Mouse (Mus musculus) right cerebral cortex, postnatal 25 days (tissue): Measurements from ENCODE around the gene Hoxa3.

Experiments
- DNase-seq: peaks from one replicate; pipeline ENCODE4 v3.0.0; 2022

Gene Hoxa3

GRCm38 (mm10) chr6:52231885-52232567, 18.9 kb upstream of the Hoxa3 start:
- no peak for DNase-seq

GRCm38 (mm10) chr6:52230516-52231165, 17.5 kb upstream of the Hoxa3 start, which contains the start of gene Hoxa9:
Gene Hoxa9 (minus strand): TSS chr6:52231089.
- no peak for DNase-seq

- no peak for DNase-seq
Measured at GRCm38 (mm10) chr6:52229558-52230416, 16.7 kb upstream of the Hoxa3 start.

- no peak for DNase-seq
Measured at GRCm38 (mm10) chr6:52228475-52229465, 15.6 kb upstream of the Hoxa3 start.

- no peak for DNase-seq
Measured at GRCm38 (mm10) chr6:52227470-52228222, 14.5 kb upstream of the Hoxa3 start.

GRCm38 (mm10) chr6:52226569-52227257, 13.6 kb upstream of the Hoxa3 start:
- no peak for DNase-seq

GRCm38 (mm10) chr6:52225612-52226568, 12.8 kb upstream of the Hoxa3 start:
- DNase-seq, result no peak

- no peak for DNase-seq
Measured at GRCm38 (mm10) chr6:52224895-52225611, 11.9 kb upstream of the Hoxa3 start.

- DNase-seq, result no peak
Measured at GRCm38 (mm10) chr6:52223939-52224760, 11.0 kb upstream of the Hoxa3 start.

GRCm38 (mm10) chr6:52222729-52223128, 9.6 kb upstream of the Hoxa3 start:
- DNase-seq, result no peak

GRCm38 (mm10) chr6:52221993-52222685, 9.0 kb upstream of the Hoxa3 start:
- no peak for DNase-seq

GRCm38 (mm10) chr6:52221337-52221992, 8.3 kb upstream of the Hoxa3 start, which contains the start of gene Hoxa7:
Gene Hoxa7 (minus strand): TSS chr6:52221854.
- DNase-seq, result peak; percentile 72

GRCm38 (mm10) chr6:52220865-52221310, 7.8 kb upstream of the Hoxa3 start:
- no peak for DNase-seq

- DNase-seq, result no peak
Measured at GRCm38 (mm10) chr6:52220003-52220864, 7.1 kb upstream of the Hoxa3 start.

- no peak for DNase-seq
Measured at GRCm38 (mm10) chr6:52219234-52219942, 6.3 kb upstream of the Hoxa3 start.
